Mouse (Mus musculus): ENCODE measurements around the gene Vgll4.

DNA sequence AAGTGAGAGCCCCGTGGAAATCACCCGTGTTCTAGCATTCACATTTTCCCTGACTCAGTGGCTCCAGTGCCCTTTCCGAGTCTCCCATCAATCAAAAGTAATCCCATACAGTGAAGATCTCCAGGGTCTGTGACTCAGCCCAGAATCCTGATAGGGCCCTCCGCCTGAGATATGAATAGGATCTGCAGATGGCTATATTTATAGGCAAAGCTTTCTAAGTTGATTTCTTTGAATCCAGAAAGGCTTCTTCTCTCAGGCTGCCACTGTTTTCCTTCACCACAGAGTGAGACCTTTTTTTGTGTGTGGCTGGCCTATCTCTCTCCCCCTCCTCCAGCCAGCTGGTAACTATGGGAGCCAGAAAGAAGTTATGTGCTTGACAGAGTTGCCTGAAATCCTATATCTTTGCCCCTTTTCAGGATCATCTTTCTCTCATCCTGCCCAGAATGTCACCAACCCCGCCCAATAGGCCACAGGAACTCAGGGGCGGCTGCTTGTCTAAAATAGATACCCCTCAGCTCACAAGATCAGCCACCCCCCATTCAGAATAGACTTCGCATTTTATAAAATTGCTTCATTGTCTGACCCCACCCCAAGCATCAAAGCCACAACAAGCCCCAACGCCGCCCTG, 136.6 kb downstream of the Vgll4 start:
- TF ChIP-seq CTCF (IDR thresholded peaks at IDR 0.05; ENCODE audit: extremely low read depth, insufficient read depth, insufficient read length, insufficient replicate concordance) (no peak), POLR2A (IDR thresholded peaks at IDR 0.05; ENCODE audit: low read depth, low read length) (no peak)
